Mouse (Mus musculus) liver, postnatal 0 days (tissue): ENCODE data around the gene Unc45b. TPM values are rescaled to one million over a fixed set of nuclear protein-coding genes. Genes with fewer than 3 reads are reported as not detected.
A peak's percentile ranks its signal among the peaks of the same experiment; 100 is the strongest.

Experiments
- ATAC-seq: fragments of 200-750 bp; cut with Nextera tagmentation; 2 replicates; pipeline ENCODE4 v1.8.0; 2017; ENCODE audit warnings: mild to moderate bottlenecking, moderate library complexity
- DNase-seq: peaks from one replicate; pipeline ENCODE4 v3.0.0-alpha.2; 2016
- H3K27ac ChIP-seq: fragments of 300-500 bp; sonication (generic); 2 replicates; pipeline ENCODE4 v1.5.1; 2014; ENCODE audit warnings: antibody characterized with exemption, moderate library complexity, mild to moderate bottlenecking, low read depth
- H3K27me3 ChIP-seq: fragments of 300-500 bp; sonication (generic); 2 replicates; pipeline ENCODE4 v1.6.1; 2014; ENCODE audit warnings: low read length, control low read depth, mixed read lengths; ENCODE audit not compliant: insufficient read depth
- H3K36me3 ChIP-seq: fragments of 300-500 bp; sonication (generic); replicated peaks from 2 replicates; pipeline ENCODE4 v1.6.1; 2014; ENCODE audit warnings: mild to moderate bottlenecking, control low read depth, low read length, moderate library complexity, mixed read lengths; ENCODE audit not compliant: insufficient read depth
- H3K4me1 ChIP-seq: fragments of 300-500 bp; sonication (generic); 2 replicates; pipeline ENCODE4 v1.6.1; 2014; ENCODE audit warnings: antibody characterized with exemption, mild to moderate bottlenecking, control low read depth; ENCODE audit not compliant: insufficient read depth
- H3K4me2 ChIP-seq: fragments of 300-500 bp; sonication (generic); 2 replicates; pipeline ENCODE4 v1.6.1; 2014; ENCODE audit warnings: low read depth, mild to moderate bottlenecking, low read length, moderate library complexity, mixed read lengths
- H3K4me3 ChIP-seq: fragments of 300-500 bp; sonication (generic); 2 replicates; pipeline ENCODE4 v1.5.1; 2014; ENCODE audit warnings: low read depth, low read length
- H3K9ac ChIP-seq: fragments of 300-500 bp; sonication (generic); replicated peaks from 2 replicates; pipeline ENCODE4 v1.6.1; 2014; ENCODE audit warnings: mild to moderate bottlenecking, moderate library complexity
- H3K9me3 ChIP-seq: fragments of 300-500 bp; sonication (generic); 2 replicates; pipeline ENCODE4 v1.6.1; 2016; ENCODE audit warnings: mild to moderate bottlenecking, control low read depth, low read length, mixed read lengths
- CTCF ChIP-seq: sonication (generic); IDR thresholded peaks from 2 replicates; pipeline ENCODE4 v1.5.1; 2016; ENCODE audit warnings: antibody characterized with exemption, low read depth
- EP300 ChIP-seq: IDR thresholded peaks from 2 replicates; pipeline ENCODE4 v1.6.1; 2016; ENCODE audit warnings: antibody characterized with exemption, low read depth, mild to moderate bottlenecking
- WGBS: fragments of 180-500 bp; shearing (Covaris S2); extraction: QIAGEN DNeasy Blood & Tissue Kit; methylation state at CpG from one replicate; pipeline ENCODE4 v1.1.7; 2014; ENCODE audit not compliant: insufficient replicate concordance; 5-methylcytosine and 5-hydroxymethylcytosine counted together
- polyA plus RNA-seq: library from polyadenylated mRNA; unstranded; fragments of >200 nt; fragmentation: Nextera tagmentation; extraction: Ambion mirVana; gene quantifications from 2 replicates; pipeline ENCODE4 v1.2.1, GENCODE M21; 2015

Gene Unc45b
- polyA plus RNA-seq, 1 experiment from 2014 or later = 1.6 TPM

- WGBS = 39% methylated on average over 5 of the region's 5 CpGs
- DNase-seq = no peak
- Histone ChIP-seq H3K9ac (no peak overlapping the region), H3K4me1 (no peaks in the 10 kb centered on the region), H3K27me3 (no peaks in the 10 kb centered on the region), H3K27ac (no peak overlapping the region), H3K9me3 (no peaks in the 10 kb centered on the region), H3K4me3 (no peak overlapping the region), H3K36me3 (0 out of 2 replicates have a peak, but pooled peaks cover 3% of the 10 kb centered on the region), H3K4me2 (no peak overlapping the region)
- TF ChIP-seq CTCF = no peak
- TF ChIP-seq EP300 = no peak
- ATAC-seq = no peak
These were observed 35.4 kb upstream of the Unc45b start for GRCm38 (mm10) chr11:82874924-82875323.

DNA sequence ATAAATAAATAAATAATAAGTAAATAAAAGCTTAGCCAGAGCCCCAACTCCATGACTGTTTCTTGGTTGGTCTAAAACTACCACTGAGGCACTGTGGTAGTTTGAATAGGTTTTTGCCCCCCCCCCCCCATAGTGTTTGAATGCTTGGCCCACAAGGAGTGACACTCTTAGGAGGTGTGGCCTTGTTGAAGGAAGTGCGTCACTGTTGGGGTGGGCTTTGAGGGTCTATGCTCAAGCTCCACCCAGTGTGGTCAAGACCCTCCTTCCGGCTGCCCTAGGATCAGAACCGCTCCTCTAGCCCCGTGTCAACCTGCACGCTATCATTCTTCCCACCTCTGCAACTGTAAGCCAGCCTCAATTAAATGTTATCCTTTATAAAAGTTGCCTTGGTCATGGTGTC, 34.7 kb upstream of the Unc45b start:
- Histone ChIP-seq H3K27ac (no peak overlapping the region), H3K9me3 (no peaks in the 10 kb centered on the region), H3K36me3 (0 out of 2 replicates have a peak, but pooled peaks cover 3% of the 10 kb centered on the region), H3K4me3 (no peak overlapping the region), H3K4me2 (no peak overlapping the region), H3K27me3 (no peaks in the 10 kb centered on the region), H3K4me1 (no peaks in the 10 kb centered on the region), H3K9ac (no peak overlapping the region)
- WGBS = 88% methylated on average over 5 of the region's 5 CpGs
- no peak for TF ChIP-seq EP300
- no peak for TF ChIP-seq CTCF
- ATAC-seq = no peak
- DNase-seq = no peak

GRCm38 (mm10) chr11:82877726-82878344, 32.5 kb upstream of the Unc45b start:
- Histone ChIP-seq H3K9ac (no peak overlapping the region), H3K4me3 (no peak overlapping the region), H3K4me2 (no peak overlapping the region), H3K27ac (no peak overlapping the region), H3K4me1 (no peaks in the 10 kb centered on the region), H3K9me3 (no peaks in the 10 kb centered on the region), H3K36me3 (peaks cover 10% of the 10 kb centered on the region; the same call in 1 of the 2 replicates), H3K27me3 (no peaks in the 10 kb centered on the region)
- ATAC-seq (no peak), DNase-seq (no peak)
- 82% methylated on average over 7 of the region's 7 CpGs for WGBS
- TF ChIP-seq EP300 (no peak), CTCF (no peak)

DNA sequence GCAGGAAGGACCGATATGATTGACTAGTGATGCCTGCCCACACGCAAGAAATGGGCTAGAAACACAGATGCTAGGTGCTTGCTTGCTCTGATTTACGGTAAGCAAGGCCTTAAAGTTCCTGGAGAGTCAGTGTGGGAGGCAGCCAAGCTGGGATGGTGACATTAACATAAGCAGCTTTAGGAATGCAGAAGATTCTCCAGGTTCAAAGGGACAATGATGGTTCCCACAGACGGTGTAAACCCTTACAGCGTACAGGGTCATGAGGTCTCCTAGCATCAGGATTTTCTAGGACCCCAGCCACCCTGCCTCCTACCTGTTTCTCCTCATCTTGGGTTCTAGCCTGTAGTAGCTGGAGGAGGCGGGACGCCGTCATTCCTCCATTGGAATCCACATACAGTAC, 27.2 kb upstream of the Unc45b start:
- Histone ChIP-seq H3K4me3 (no peak overlapping the region), H3K27ac (no peak overlapping the region), H3K4me1 (no peaks in the 10 kb centered on the region), H3K9ac (no peak overlapping the region), H3K36me3 (peaks cover 13% of the 10 kb centered on the region; the same call in 1 of the 2 replicates), H3K9me3 (no peaks in the 10 kb centered on the region), H3K27me3 (no peaks in the 10 kb centered on the region), H3K4me2 (no peak overlapping the region)
- TF ChIP-seq EP300 (no peak), CTCF (no peak)
- WGBS = 86% methylated on average over 8 of the region's 8 CpGs
- DNase-seq = no peak
- no peak for ATAC-seq

GRCm38 (mm10) chr11:82886559-82886958, 23.8 kb upstream of the Unc45b start:
- peaks cover 12% of the 10 kb centered on the region; the same call in 1 of the 2 replicates for H3K36me3 ChIP-seq
- DNase-seq = no peak

DNA sequence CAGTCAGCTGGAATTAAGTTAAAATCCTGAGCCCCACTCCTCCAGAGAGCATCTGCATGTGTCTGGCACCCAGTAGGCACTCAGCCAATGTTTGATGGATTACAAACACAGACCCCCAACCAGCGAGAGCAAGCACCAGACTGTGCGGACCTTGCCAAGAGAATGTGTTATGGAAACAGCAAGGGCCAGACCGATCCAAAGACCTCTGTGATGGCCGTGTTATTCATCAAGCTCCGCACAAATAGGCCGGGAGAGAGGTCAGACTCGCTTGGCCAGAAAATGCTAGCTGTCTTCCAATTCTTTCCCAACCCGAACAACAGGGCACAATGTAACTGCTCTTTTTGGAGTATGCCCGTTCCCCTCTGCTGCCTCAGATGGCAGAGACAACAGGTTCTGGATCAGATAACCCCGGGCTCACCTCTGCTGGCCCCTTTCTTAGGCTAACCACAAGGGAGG, 21.8 kb upstream of the Unc45b start:
- Histone ChIP-seq H3K9me3 (no peaks in the 10 kb centered on the region), H3K4me2 (peak overlapping the region; percentile 90), H3K27ac (no peak overlapping the region), H3K36me3 (no peaks in the 10 kb centered on the region), H3K9ac (no peak overlapping the region), H3K4me3 (no peak overlapping the region), H3K27me3 (no peaks in the 10 kb centered on the region), H3K4me1 (peaks cover 16% of the 10 kb centered on the region)
- DNase-seq = no peak
- no peak for ATAC-seq
- 64% methylated on average over 10 of the region's 10 CpGs for WGBS
- no peak for TF ChIP-seq EP300
- no peak for TF ChIP-seq CTCF

More at GRCm38 (mm10) chr11:82886559-82886958, 23.8 kb upstream of the Unc45b start:
- WGBS = 82% methylated on average over 3 of the region's 3 CpGs
- Histone ChIP-seq H3K4me3 (no peak overlapping the region), H3K9me3 (no peaks in the 10 kb centered on the region), H3K4me2 (no peak overlapping the region), H3K27ac (no peak overlapping the region), H3K9ac (no peak overlapping the region), H3K4me1 (peaks cover 16% of the 10 kb centered on the region), H3K27me3 (no peaks in the 10 kb centered on the region)
- TF ChIP-seq CTCF = peak; percentile 80
- no peak for TF ChIP-seq EP300
- ATAC-seq = no peak
